Mouse (Mus musculus) lung, embryonic 15.5 days (tissue): ENCODE results near the gene Gm45337. TPM values are rescaled to one million over a fixed set of nuclear protein-coding genes. Genes with fewer than 3 reads are reported as not detected.
"Not testable (repeated sequence)": the region's sequence is repeated elsewhere in the genome, so short reads cannot be mapped to it uniquely, and the experiment has no call there.

Experiments used
- ATAC-seq: fragments of 200-750 bp; cut with Nextera tagmentation; 2 replicates; pipeline ENCODE4 v1.8.0; 2017; ENCODE audit warnings: moderate number of reproducible peaks, borderline replicate concordance; ENCODE audit not compliant: low FRiP score, low TSS enrichment; ENCODE audit errors: extremely low read depth
- H3K27ac ChIP-seq: fragments of 300-500 bp; sonication (generic); 2 replicates; pipeline ENCODE4 v1.5.1; 2015; ENCODE audit warnings: moderate library complexity, mild to moderate bottlenecking, inconsistent platforms
- H3K27me3 ChIP-seq: fragments of 300-500 bp; sonication (generic); 2 replicates; pipeline ENCODE4 v1.6.1; 2015; ENCODE audit warnings: inconsistent platforms
- H3K36me3 ChIP-seq: fragments of 300-500 bp; sonication (generic); 2 replicates; pipeline ENCODE4 v1.6.1; 2015; ENCODE audit warnings: inconsistent platforms
- H3K4me1 ChIP-seq: fragments of 300-500 bp; sonication (generic); 2 replicates; pipeline ENCODE4 v1.6.1; 2015; ENCODE audit warnings: inconsistent platforms
- H3K4me2 ChIP-seq: fragments of 300-500 bp; sonication (generic); 2 replicates; pipeline ENCODE4 v1.6.1; 2015; ENCODE audit warnings: inconsistent platforms, mild to moderate bottlenecking, moderate library complexity
- H3K4me3 ChIP-seq: fragments of 300-500 bp; sonication (generic); 2 replicates; pipeline ENCODE4 v1.5.1; 2015; ENCODE audit warnings: mild to moderate bottlenecking, inconsistent platforms
- H3K9ac ChIP-seq: fragments of 300-500 bp; sonication (generic); 2 replicates; pipeline ENCODE4 v1.6.1; 2015; ENCODE audit warnings: inconsistent platforms
- H3K9me3 ChIP-seq: fragments of 300-500 bp; sonication (generic); 2 replicates; pipeline ENCODE4 v1.6.1; 2016; ENCODE audit warnings: inconsistent platforms
- WGBS: fragments of 180-500 bp; shearing (Covaris S2); methylation state at CpG from one replicate; pipeline ENCODE4 v1.1.7; 2015; 5-methylcytosine and 5-hydroxymethylcytosine counted together
- polyA plus RNA-seq: library from polyadenylated mRNA; unstranded; fragments of >200 nt; fragmentation: Nextera tagmentation; extraction: Ambion mirVana; gene quantifications from 2 replicates; pipeline ENCODE4 v1.2.1, GENCODE M21; 2015

The Gm45337 gene
- polyA plus RNA-seq, 1 experiment from 2014 or later, result not detected

DNA sequence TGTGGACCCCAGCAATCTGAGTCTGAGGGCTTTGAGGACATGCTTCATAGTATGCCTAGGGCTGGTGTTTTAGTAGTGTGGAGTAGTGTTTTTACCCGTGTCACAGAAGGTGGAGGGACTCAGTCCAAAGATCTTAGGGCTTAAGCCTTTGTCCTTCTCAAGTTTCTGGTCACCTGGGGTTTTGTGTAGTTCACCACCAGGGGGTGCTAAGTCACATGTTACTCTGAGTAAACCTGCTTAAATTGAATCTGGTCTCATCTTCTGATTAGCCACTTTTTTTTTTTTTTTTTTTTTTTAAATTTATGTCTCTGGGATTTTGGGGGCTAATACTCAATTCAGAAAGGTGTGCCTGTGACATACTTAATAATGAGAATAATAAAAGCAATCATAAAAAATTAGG, 1.6 kb upstream of the Gm45337 start:
- no peak for ATAC-seq
- Histone ChIP-seq H3K4me2 (no peak overlapping the region), H3K9me3 (no peaks in the 10 kb centered on the region), H3K27me3 (no peaks in the 10 kb centered on the region), H3K36me3 (no peaks in the 10 kb centered on the region), H3K4me1 (no peaks in the 10 kb centered on the region), H3K27ac (no peak overlapping the region), H3K9ac (no peak overlapping the region), H3K4me3 (no peak overlapping the region)
- 11% methylated on average over 1 of the region's 1 CpGs for WGBS

DNA sequence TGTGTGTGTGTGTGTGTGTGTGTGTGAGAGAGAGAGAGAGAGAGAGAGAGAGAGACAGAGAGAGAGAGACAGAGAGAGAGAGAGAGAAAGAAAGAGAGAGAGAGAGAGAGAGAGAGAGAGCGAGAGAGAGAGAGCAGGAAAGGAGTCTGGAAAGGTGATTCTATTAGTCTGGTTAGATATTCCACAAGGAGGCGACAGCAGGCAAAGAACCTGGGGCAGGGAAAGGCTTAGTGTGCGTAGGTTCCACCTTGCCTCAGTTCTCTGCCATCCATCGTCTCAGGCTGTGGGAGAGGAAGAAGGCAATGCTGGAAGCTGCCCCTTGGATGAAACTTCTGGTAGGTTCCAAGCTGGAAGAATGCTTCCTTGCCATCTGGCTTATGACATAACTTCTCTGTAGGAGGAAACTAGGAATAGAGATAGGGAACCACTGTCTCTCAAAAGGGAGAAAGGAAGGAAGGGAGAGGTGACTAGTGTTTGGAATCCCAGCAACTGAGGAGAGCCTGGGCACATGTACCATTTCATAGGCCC, 1.1 kb upstream of the Gm45337 start:
- no peak overlapping the region for H3K9ac ChIP-seq
- no peak for ATAC-seq
- no peak overlapping the region for H3K27ac ChIP-seq
- no peaks in the 10 kb centered on the region for H3K4me1 ChIP-seq
- 27% methylated on average over 4 of the region's 4 CpGs for WGBS
- H3K9me3 ChIP-seq, result no peaks in the 10 kb centered on the region
- H3K4me2 ChIP-seq, result no peak overlapping the region
- no peaks in the 10 kb centered on the region for H3K36me3 ChIP-seq
- H3K4me3 ChIP-seq, result no peak overlapping the region
- no peaks in the 10 kb centered on the region for H3K27me3 ChIP-seq

DNA sequence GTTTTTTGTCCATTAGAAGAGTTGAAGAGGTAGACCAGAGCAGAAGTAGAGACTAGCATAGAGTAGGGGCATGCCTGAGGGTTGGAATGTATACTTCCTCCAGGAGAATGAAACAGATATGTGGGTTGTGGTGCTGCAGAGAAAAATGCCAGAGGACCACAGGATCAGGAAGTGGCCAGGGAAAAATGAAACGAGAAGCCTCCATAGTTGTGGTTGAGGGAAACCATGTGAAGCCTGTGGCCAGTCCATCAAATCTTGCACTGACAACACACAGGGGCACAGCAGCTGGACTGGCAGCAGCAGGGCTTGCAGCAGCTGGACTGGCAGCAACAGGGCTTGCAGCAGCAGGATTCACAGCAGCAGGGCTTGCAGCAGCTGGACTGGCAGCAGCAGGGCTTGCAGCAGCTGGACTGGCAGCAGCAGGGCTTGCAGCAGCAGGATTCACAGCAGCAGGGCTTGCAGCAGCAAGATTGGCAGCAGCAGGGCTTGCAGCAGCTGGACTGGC, 849 bp downstream of the Gm45337 start:
- H3K27me3 ChIP-seq, ATAC-seq, H3K4me3 ChIP-seq, H3K4me2 ChIP-seq, H3K27ac ChIP-seq, H3K9me3 ChIP-seq, H3K4me1 ChIP-seq, H3K9ac ChIP-seq, H3K36me3 ChIP-seq: not testable (repeated sequence)
- 14% methylated on average over 1 of the region's 1 CpGs for WGBS

DNA sequence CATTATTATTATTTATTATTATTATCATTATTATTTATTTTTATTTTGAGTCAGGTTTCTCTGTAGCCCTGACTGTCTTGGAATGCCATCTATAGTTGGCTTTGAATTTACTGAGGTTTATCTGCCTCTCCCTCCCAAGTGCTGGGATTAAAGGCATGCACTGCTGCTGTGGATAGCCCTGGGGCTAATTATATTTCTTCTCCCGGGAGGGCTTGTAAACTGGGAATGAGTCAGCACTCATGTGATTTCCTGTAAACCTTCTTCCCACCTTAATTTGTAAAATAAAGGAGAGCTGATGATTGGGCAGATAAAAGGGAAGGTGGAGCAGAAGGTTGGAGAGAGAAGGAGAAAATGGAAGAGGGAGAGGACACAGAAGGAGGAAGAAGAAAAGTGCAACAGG, 3.7 kb downstream of the Gm45337 start:
- Histone ChIP-seq H3K9me3 (no peaks in the 10 kb centered on the region), H3K36me3 (no peaks in the 10 kb centered on the region), H3K27ac (no peak overlapping the region), H3K27me3 (no peaks in the 10 kb centered on the region), H3K9ac (no peak overlapping the region), H3K4me2 (no peak overlapping the region), H3K4me3 (no peak overlapping the region), H3K4me1 (no peaks in the 10 kb centered on the region)
- no peak for ATAC-seq
- WGBS, result 35% methylated on average over 1 of the region's 1 CpGs

DNA sequence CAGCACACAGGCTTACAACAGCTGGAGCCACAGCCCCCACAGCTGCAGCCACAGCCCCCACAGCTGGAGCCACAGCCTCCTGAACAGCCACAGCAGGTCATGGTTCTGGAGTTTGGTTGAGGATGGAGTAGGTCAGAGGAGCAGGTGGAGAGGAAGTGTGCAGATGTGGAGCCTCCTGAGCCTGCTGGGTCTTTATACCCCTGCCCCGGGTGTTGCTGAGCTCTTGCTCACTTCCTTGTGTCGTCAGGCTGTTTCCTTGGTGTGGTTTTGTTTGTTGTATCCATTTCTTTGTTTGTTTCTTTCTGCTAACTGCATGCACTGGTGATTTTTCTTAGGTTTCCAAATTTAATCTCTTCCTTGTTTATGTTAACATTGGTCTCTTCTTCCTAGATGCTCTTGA, 8.5 kb downstream of the Gm45337 start, which contains the start of gene Gm39115:
TSS of gene Gm39115 (minus strand) at position 101 of the 400 bp plus-strand sequence.
- H3K4me3 ChIP-seq, result not testable (repeated sequence)
- 27% methylated on average over 2 of the region's 2 CpGs for WGBS

DNA sequence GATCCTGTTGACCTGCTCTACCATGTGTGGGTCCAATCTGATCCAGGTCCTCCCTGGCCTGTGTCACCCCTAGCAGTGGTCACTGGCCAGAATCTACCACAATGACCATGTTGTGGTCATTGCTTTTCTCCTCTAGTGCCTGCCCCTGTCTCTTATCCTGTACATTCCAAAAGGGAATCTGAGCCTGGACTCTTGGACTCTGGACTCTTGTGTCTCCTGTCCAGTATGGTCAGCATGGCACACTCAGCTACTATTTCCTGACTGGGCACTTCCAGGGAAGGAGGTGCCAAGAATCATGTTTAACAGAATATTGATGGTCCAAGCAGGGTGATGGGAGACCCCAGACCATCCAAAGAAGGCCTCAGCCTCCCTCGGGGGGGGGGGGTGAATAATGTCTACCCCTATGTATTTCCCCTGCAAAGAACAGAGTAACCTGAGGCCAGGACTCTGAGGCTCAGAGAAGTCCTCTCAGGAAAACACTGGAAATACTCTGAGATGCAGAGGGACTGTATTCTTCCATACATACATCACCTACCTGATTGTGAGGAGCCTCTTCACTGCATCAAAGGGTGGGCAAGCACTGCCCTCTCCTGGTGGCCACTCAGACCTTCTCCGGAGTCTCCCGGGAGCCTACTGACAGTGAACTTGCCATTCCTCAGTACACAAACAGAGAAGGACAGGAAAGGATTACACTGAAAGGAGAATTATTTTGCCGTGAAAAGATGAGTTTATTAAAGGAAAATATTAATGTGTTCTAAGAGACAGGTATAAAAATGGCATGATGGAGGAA, 10.0 kb downstream of the Gm45337 start:
- Histone ChIP-seq H3K4me1 (no peaks in the 10 kb centered on the region), H3K36me3 (no peaks in the 10 kb centered on the region)
- 51% methylated on average over 4 of the region's 4 CpGs for WGBS

More for the DNA sequence above, 8.5 kb downstream of the Gm45337 start, which contains the start of gene Gm39115:
- H3K4me1 ChIP-seq, H3K27ac ChIP-seq, H3K4me2 ChIP-seq, ATAC-seq, H3K27me3 ChIP-seq, H3K9me3 ChIP-seq, H3K9ac ChIP-seq, H3K36me3 ChIP-seq: not testable (repeated sequence)

DNA sequence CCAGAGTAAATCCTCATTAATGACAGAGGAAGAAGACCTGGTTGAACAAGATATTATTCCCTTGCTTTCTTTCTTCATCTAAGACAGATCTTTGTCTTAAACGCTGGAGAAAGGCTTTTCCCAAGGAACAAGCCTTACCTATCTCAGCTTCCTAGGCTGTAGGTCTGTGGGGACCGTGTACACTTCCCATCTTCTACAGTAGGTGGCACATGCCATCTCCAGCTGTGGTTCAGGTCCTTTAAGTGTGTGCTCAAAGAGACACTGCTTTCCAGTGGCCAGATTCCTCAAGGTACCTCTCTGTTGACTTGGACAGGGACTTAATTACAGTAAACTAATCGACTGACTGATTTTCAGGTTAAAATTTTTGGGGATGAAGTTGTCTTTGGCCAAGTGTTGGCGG, 15.6 kb downstream of the Gm45337 start:
- 55% methylated on average over 4 of the region's 4 CpGs for WGBS
- H3K9ac ChIP-seq, result no peak overlapping the region
- ATAC-seq, result no peak
- no peaks in the 10 kb centered on the region for H3K9me3 ChIP-seq
- H3K27me3 ChIP-seq, result no peaks in the 10 kb centered on the region
- no peak overlapping the region for H3K27ac ChIP-seq
- no peaks in the 10 kb centered on the region for H3K4me1 ChIP-seq
- H3K36me3 ChIP-seq, result no peaks in the 10 kb centered on the region
- H3K4me3 ChIP-seq, result no peak overlapping the region
- no peak overlapping the region for H3K4me2 ChIP-seq

More for the DNA sequence above, 10.0 kb downstream of the Gm45337 start:
- Histone ChIP-seq H3K27ac (no peak overlapping the region), H3K9me3 (no peaks in the 10 kb centered on the region), H3K27me3 (no peaks in the 10 kb centered on the region), H3K4me3 (no peak overlapping the region), H3K9ac (no peak overlapping the region), H3K4me2 (no peak overlapping the region)
- ATAC-seq, result no peak

DNA sequence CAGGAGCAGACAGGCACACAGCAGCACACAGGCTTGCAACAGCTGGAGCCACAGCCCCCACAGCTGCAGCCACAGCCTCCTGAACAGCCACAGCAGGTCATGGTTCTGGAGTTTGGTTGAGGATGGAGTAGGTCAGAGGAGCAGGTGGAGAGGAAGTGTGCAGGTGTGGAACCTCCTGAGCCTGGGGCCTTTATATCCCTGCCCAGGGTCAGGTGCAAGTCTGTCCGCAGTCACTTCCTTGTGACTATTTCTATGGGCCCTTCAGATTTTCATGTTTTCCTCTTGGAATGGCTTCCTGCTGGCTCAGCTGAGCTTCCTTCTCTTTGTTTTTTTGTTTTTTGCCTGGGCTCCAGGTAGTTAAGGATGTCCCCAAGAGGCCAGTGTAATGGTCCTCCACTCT, 23.8 kb downstream of the Gm45337 start, which contains the start of gene Gm45618:
TSS of gene Gm45618 (minus strand) at position 101 of the 400 bp plus-strand sequence.
- not testable (repeated sequence) for H3K4me1 ChIP-seq, ATAC-seq, H3K9ac ChIP-seq, H3K4me2 ChIP-seq, H3K27ac ChIP-seq, H3K9me3 ChIP-seq, H3K36me3 ChIP-seq, H3K27me3 ChIP-seq, H3K4me3 ChIP-seq
- 86% methylated on average over 1 of the region's 1 CpGs for WGBS

DNA sequence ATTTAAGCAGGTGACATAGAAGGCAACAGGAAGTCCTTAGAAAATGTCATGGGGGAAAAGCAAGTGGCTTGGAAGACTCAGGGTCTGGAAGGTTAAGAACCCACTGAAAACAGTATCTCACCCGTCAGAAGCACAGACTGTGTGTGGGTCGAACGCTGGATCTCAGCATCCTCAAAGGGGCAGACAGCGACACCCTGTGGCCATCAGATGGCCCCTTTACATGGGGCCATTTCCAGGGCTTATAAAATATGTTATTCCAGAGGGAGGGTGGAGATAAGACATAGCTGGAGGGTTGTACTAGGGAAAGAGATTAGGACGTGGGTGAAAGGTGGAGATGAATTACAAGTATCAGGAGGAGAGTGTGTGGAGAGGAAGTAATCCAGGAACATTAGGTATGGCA, 24.8 kb downstream of the Gm45337 start:
- Histone ChIP-seq H3K9ac (no peak overlapping the region), H3K27ac (no peak overlapping the region), H3K9me3 (no peaks in the 10 kb centered on the region), H3K27me3 (no peaks in the 10 kb centered on the region), H3K4me2 (no peak overlapping the region), H3K36me3 (no peaks in the 10 kb centered on the region), H3K4me3 (no peak overlapping the region), H3K4me1 (no peaks in the 10 kb centered on the region)
- no peak for ATAC-seq
- 12% methylated on average over 5 of the region's 5 CpGs for WGBS

DNA sequence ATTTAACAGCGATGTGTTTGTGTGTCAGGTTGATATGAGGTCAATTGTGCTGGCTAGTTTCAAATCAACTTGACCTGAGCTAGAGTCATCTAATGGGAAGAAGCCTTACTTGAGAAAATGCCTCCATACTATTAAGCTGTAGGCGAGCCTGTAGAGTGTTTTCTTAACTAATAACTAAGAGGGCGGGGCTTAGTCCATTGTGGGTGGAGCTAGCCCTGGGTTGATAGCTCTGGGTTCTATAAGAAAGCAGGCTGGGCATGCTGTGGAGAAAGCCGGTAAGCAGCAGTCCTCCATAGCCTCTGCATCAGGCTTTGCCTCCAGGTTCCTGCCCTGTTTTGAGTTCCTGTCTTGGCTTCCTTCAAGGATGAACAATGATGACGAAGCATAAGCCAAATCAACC, 39.7 kb downstream of the Gm45337 start:
- 46% methylated on average over 5 of the region's 5 CpGs for WGBS
- H3K4me1 ChIP-seq, result no peaks in the 10 kb centered on the region
- no peak overlapping the region for H3K27ac ChIP-seq
- H3K36me3 ChIP-seq, result no peaks in the 10 kb centered on the region
- no peak overlapping the region for H3K4me3 ChIP-seq
- H3K9ac ChIP-seq, result no peak overlapping the region
- H3K9me3 ChIP-seq, result no peaks in the 10 kb centered on the region
- ATAC-seq, result no peak
- H3K27me3 ChIP-seq, result no peaks in the 10 kb centered on the region
- H3K4me2 ChIP-seq, result no peak overlapping the region

DNA sequence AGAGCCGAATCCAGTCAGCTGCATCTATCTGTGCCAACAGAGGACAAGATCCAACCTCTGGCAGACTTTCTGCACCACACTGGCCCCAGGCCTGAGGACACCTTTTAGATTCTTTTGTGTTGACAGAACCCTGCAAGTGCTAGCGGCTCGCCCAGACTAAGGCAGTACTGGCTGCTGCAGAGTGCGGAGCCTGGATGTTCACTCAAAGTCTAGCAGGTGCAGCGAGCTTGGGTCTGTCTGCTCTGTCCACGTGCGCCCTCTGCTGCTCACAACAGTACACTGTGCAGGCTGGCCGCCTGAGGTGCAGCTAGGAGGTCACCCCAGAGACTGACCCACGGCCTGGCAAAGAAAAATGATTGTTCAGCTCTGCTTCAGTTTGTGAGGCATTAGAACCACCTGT, 46.6 kb downstream of the Gm45337 start:
- H3K4me3 ChIP-seq, result no peak overlapping the region
- H3K27me3 ChIP-seq, result peaks cover 54% of the 10 kb centered on the region
- no peak overlapping the region for H3K9ac ChIP-seq
- no peak overlapping the region for H3K27ac ChIP-seq
- H3K36me3 ChIP-seq, result no peaks in the 10 kb centered on the region
- no peaks in the 10 kb centered on the region for H3K9me3 ChIP-seq
- no peak; the same call in 1 of the 2 replicates for ATAC-seq
- no peak overlapping the region for H3K4me2 ChIP-seq
- 10% methylated on average over 9 of the region's 9 CpGs for WGBS
- peaks cover 18% of the 10 kb centered on the region for H3K4me1 ChIP-seq

DNA sequence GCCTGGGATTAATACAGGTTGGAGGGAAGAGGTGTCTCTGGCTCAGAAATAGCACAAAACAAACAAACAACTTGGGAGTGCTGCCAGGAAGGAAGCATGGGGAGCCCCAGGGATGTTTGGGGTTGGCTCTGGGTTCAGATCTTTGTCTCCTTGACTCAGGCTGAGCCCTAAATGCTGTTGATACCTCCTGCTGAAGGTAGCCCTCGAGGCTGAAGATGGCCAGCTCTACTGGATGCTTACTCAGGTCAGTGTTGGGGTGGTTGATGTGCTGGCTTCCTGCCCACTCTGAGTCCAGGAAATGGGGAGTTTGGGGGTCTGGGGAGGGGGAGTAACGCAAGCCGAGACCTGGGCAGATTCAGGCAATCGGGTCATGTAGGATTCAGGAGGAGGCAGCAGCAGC, 47.7 kb downstream of the Gm45337 start:
- H3K9ac ChIP-seq, result no peak overlapping the region
- H3K4me1 ChIP-seq, result peaks cover 18% of the 10 kb centered on the region
- no peak for ATAC-seq
- H3K4me2 ChIP-seq, result no peak overlapping the region
- WGBS, result 57% methylated on average over 4 of the region's 4 CpGs
- H3K36me3 ChIP-seq, result no peaks in the 10 kb centered on the region
- peaks cover 63% of the 10 kb centered on the region for H3K27me3 ChIP-seq
- no peak overlapping the region for H3K27ac ChIP-seq
- H3K9me3 ChIP-seq, result no peaks in the 10 kb centered on the region
- H3K4me3 ChIP-seq, result no peak overlapping the region
